Mouse (Mus musculus): ENCODE data around the gene Spns1.
"Not testable (repeated sequence)": the region's sequence is repeated elsewhere in the genome, so short reads cannot be mapped to it uniquely, and the experiment has no call there.

- not testable (repeated sequence) for TF ChIP-seq GATA1 (IDR thresholded peaks at IDR 0.05; ENCODE audit: borderline replicate concordance, low read length); FLI1 (IDR thresholded peaks at IDR 0.05; ENCODE audit: low read length)
Observed at GRCm38 (mm10) chr7:126392086-126392884, 15.0 kb upstream of the Spns1 start.

Data from megakaryocyte, embryonic 14.5 days (primary cell).